Mouse (Mus musculus) neural tube, embryonic 15.5 days (tissue): ENCODE measurements around the gene Gm49321. TPM values are rescaled to one million over a fixed set of nuclear protein-coding genes. Genes with fewer than 3 reads are reported as not detected.

Experiments used
- ATAC-seq: fragments of 200-750 bp; cut with Nextera tagmentation; 2 replicates; pipeline ENCODE4 v1.8.0; 2017; ENCODE audit warnings: mild to moderate bottlenecking, moderate TSS enrichment, moderate library complexity; ENCODE audit not compliant: low FRiP score
- H3K27ac ChIP-seq: fragments of 300-500 bp; sonication (generic); replicated peaks from 2 replicates; pipeline ENCODE4 v1.5.1; 2015; ENCODE audit warnings: mild to moderate bottlenecking, inconsistent platforms
- H3K27me3 ChIP-seq: fragments of 300-500 bp; sonication (generic); replicated peaks from 2 replicates; pipeline ENCODE4 v1.6.1; 2015; ENCODE audit warnings: inconsistent platforms
- H3K36me3 ChIP-seq: fragments of 300-500 bp; sonication (generic); 2 replicates; pipeline ENCODE4 v1.6.1; 2015; ENCODE audit warnings: inconsistent platforms
- H3K4me1 ChIP-seq: fragments of 300-500 bp; sonication (generic); 2 replicates; pipeline ENCODE4 v1.6.1; 2015; ENCODE audit warnings: inconsistent platforms
- H3K4me2 ChIP-seq: fragments of 300-500 bp; sonication (generic); 2 replicates; pipeline ENCODE4 v1.6.1; 2015; ENCODE audit warnings: inconsistent platforms, mild to moderate bottlenecking, moderate library complexity
- H3K4me3 ChIP-seq: fragments of 300-500 bp; sonication (generic); replicated peaks from 2 replicates; pipeline ENCODE4 v1.5.1; 2015; ENCODE audit warnings: mild to moderate bottlenecking, inconsistent platforms
- H3K9ac ChIP-seq: fragments of 300-500 bp; sonication (generic); replicated peaks from 2 replicates; pipeline ENCODE4 v1.6.1; 2015; ENCODE audit warnings: mild to moderate bottlenecking, inconsistent platforms
- H3K9me3 ChIP-seq: fragments of 300-500 bp; sonication (generic); replicated peaks from 2 replicates; pipeline ENCODE4 v1.6.1; 2016; ENCODE audit warnings: inconsistent platforms
- WGBS: fragments of 180-500 bp; shearing (Covaris S2); methylation state at CpG from one replicate; pipeline ENCODE4 v1.1.7; 2015; ENCODE audit warnings: mixed read lengths; 5-methylcytosine and 5-hydroxymethylcytosine counted together
- polyA plus RNA-seq: library from polyadenylated mRNA; unstranded; fragments of >200 nt; fragmentation: Nextera tagmentation; extraction: Ambion mirVana; gene quantifications from 2 replicates; pipeline ENCODE4 v1.2.1, GENCODE M21; 2015

Gene Gm49321
- polyA plus RNA-seq, 1 experiment from 2014 or later: 23.1 TPM

- peaks cover 20% of the 10 kb centered on the region for H3K4me1 ChIP-seq
- peak overlapping the region; percentile 23 for H3K9ac ChIP-seq
- ATAC-seq: peak; percentile 60; the same call in 1 of the 2 replicates
- H3K4me3 ChIP-seq: peak overlapping the region; percentile 33
- 9% methylated on average over 15 of the region's 15 CpGs for WGBS
- H3K27ac ChIP-seq: no peak overlapping the region
- H3K27me3 ChIP-seq: no peaks in the 10 kb centered on the region
- H3K4me2 ChIP-seq: peak overlapping the region; percentile 60
- H3K36me3 ChIP-seq: no peaks in the 10 kb centered on the region
- no peaks in the 10 kb centered on the region for H3K9me3 ChIP-seq
These were observed 15.4 kb downstream of the Gm49321 start for GRCm38 (mm10) chr12:73952879-73953278.

- peak overlapping the region; percentile 33 for H3K4me3 ChIP-seq
- H3K4me1 ChIP-seq: peaks cover 20% of the 10 kb centered on the region
- no peak overlapping the region for H3K27ac ChIP-seq
- H3K9me3 ChIP-seq: no peaks in the 10 kb centered on the region
- H3K9ac ChIP-seq: 0 out of 2 replicates have a peak overlapping the region, but pooled peaks have one; percentile 23
- WGBS: 55% methylated on average over 14 of the region's 14 CpGs
- H3K36me3 ChIP-seq: no peaks in the 10 kb centered on the region
- ATAC-seq: no peak
- H3K27me3 ChIP-seq: no peaks in the 10 kb centered on the region
- H3K4me2 ChIP-seq: peak overlapping the region; percentile 60
These were observed 16.1 kb downstream of the Gm49321 start for GRCm38 (mm10) chr12:73953420-73954186.

- Histone ChIP-seq H3K27me3 (no peaks in the 10 kb centered on the region), H3K9ac (no peak overlapping the region), H3K4me1 (peaks cover 11% of the 10 kb centered on the region), H3K27ac (no peak overlapping the region), H3K36me3 (no peaks in the 10 kb centered on the region), H3K9me3 (no peaks in the 10 kb centered on the region), H3K4me2 (no peak overlapping the region), H3K4me3 (no peak overlapping the region)
- 82% methylated on average over 5 of the region's 5 CpGs for WGBS
- no peak for ATAC-seq
These were observed 17.3 kb downstream of the Gm49321 start for GRCm38 (mm10) chr12:73954785-73955184.

GRCm38 (mm10) chr12:73957676-73958075, 20.2 kb downstream of the Gm49321 start:
- Histone ChIP-seq H3K27ac (no peak overlapping the region), H3K4me1 (peaks cover 7% of the 10 kb centered on the region), H3K27me3 (no peaks in the 10 kb centered on the region; the same call in 1 of the 2 replicates), H3K4me3 (no peak overlapping the region), H3K36me3 (no peaks in the 10 kb centered on the region), H3K9ac (no peak overlapping the region), H3K9me3 (no peaks in the 10 kb centered on the region), H3K4me2 (no peak overlapping the region)
- no peak for ATAC-seq
- 92% methylated on average over 3 of the region's 3 CpGs for WGBS

GRCm38 (mm10) chr12:73958830-73959229, 21.4 kb downstream of the Gm49321 start:
- Histone ChIP-seq H3K36me3 (no peaks in the 10 kb centered on the region), H3K27ac (no peak overlapping the region), H3K27me3 (no peaks in the 10 kb centered on the region; the same call in 1 of the 2 replicates), H3K9ac (no peak overlapping the region), H3K4me1 (no peaks in the 10 kb centered on the region), H3K4me2 (no peak overlapping the region), H3K4me3 (no peak overlapping the region), H3K9me3 (no peaks in the 10 kb centered on the region)
- 83% methylated on average over 2 of the region's 2 CpGs for WGBS
- no peak for ATAC-seq

- Histone ChIP-seq H3K9ac (peak within 1 kb of the TSS; percentile 86), H3K9me3 (no peaks in the 10 kb centered on the region), H3K4me1 (peaks cover 13% of the 10 kb centered on the region), H3K36me3 (peaks cover 18% of the 10 kb centered on the region), H3K4me3 (peak within 1 kb of the TSS; percentile 96), H3K27ac (peak within 1 kb of the TSS; percentile 90), H3K4me2 (peak within 1 kb of the TSS; percentile 81), H3K27me3 (no peaks in the 10 kb centered on the region; the same call in 1 of the 2 replicates)
- 1% methylated on average over 60 of the region's 60 CpGs for WGBS
- peak; percentile 100 for ATAC-seq
These were observed 27.1 kb downstream of the Gm49321 start, which contains the start of gene Snapc1 for GRCm38 (mm10) chr12:73964291-73965281. TSS of gene Snapc1 (plus strand) at chr12:73964481.

- H3K27me3 ChIP-seq: no peaks in the 10 kb centered on the region
- no peak overlapping the region for H3K4me2 ChIP-seq
- ATAC-seq: no peak
- peaks cover 56% of the 10 kb centered on the region for H3K36me3 ChIP-seq
- 98% methylated on average over 8 of the region's 8 CpGs for WGBS
- H3K4me1 ChIP-seq: peaks cover 13% of the 10 kb centered on the region
- H3K9me3 ChIP-seq: no peaks in the 10 kb centered on the region; the same call in 1 of the 2 replicates
- H3K27ac ChIP-seq: no peak overlapping the region
- no peak overlapping the region for H3K9ac ChIP-seq
- no peak overlapping the region for H3K4me3 ChIP-seq
These were observed 31.7 kb downstream of the Gm49321 start for GRCm38 (mm10) chr12:73969142-73969541.

GRCm38 (mm10) chr12:73974584-73974983, 37.1 kb downstream of the Gm49321 start:
- WGBS: 96% methylated on average over 6 of the region's 6 CpGs
- H3K4me3 ChIP-seq: no peak overlapping the region
- no peak for ATAC-seq
- H3K9ac ChIP-seq: no peak overlapping the region
- no peaks in the 10 kb centered on the region for H3K4me1 ChIP-seq
- no peaks in the 10 kb centered on the region; the same call in 1 of the 2 replicates for H3K9me3 ChIP-seq
- no peak overlapping the region for H3K27ac ChIP-seq
- H3K27me3 ChIP-seq: no peaks in the 10 kb centered on the region
- no peak overlapping the region for H3K4me2 ChIP-seq
- H3K36me3 ChIP-seq: peaks cover 87% of the 10 kb centered on the region

- no peak overlapping the region for H3K4me2 ChIP-seq
- no peak for ATAC-seq
- 84% methylated on average over 3 of the region's 3 CpGs for WGBS
- no peaks in the 10 kb centered on the region for H3K27me3 ChIP-seq
- no peak overlapping the region for H3K9ac ChIP-seq
- H3K9me3 ChIP-seq: no peaks in the 10 kb centered on the region
- 0 out of 2 replicates have a peak, but pooled peaks cover 2% of the 10 kb centered on the region for H3K4me1 ChIP-seq
- no peak overlapping the region for H3K4me3 ChIP-seq
- peaks cover 78% of the 10 kb centered on the region for H3K36me3 ChIP-seq
- H3K27ac ChIP-seq: no peak overlapping the region
These were observed 40.7 kb downstream of the Gm49321 start for GRCm38 (mm10) chr12:73978144-73978543.

- Histone ChIP-seq H3K9me3 (no peaks in the 10 kb centered on the region), H3K27ac (no peak overlapping the region), H3K9ac (no peak overlapping the region), H3K36me3 (peaks cover 77% of the 10 kb centered on the region), H3K27me3 (no peaks in the 10 kb centered on the region), H3K4me2 (no peak overlapping the region), H3K4me3 (no peak overlapping the region), H3K4me1 (0 out of 2 replicates have a peak, but pooled peaks cover 2% of the 10 kb centered on the region)
- no peak for ATAC-seq
- WGBS: 92% methylated on average over 5 of the region's 5 CpGs
These were observed 42.2 kb downstream of the Gm49321 start for GRCm38 (mm10) chr12:73979667-73980066.

GRCm38 (mm10) chr12:73982533-73982932, 45.1 kb downstream of the Gm49321 start:
- Histone ChIP-seq H3K27ac (no peak overlapping the region; the same call in 1 of the 2 replicates), H3K4me1 (0 out of 2 replicates have a peak, but pooled peaks cover 2% of the 10 kb centered on the region), H3K9ac (no peak overlapping the region), H3K4me3 (no peak overlapping the region), H3K27me3 (no peaks in the 10 kb centered on the region), H3K36me3 (peaks cover 65% of the 10 kb centered on the region), H3K9me3 (no peaks in the 10 kb centered on the region), H3K4me2 (no peak overlapping the region)
- ATAC-seq: peak; percentile 81
- 53% methylated on average over 14 of the region's 14 CpGs for WGBS
